Mouse (Mus musculus): ENCODE data around the gene Hist1h3f. TPM values are rescaled to one million over a fixed set of nuclear protein-coding genes. Genes with fewer than 3 reads are reported as not detected.

Hist1h3f gene
- polyA plus RNA-seq, 1 experiment: 1.3 TPM

GRCm38 (mm10) chr13:23592614-23593013 lies 48.8 kb downstream of the Hist1h3f start:
- H3K27ac ChIP-seq (ENCODE audit: control insufficient read depth, insufficient read depth, low read depth, low read length): no peak overlapping the region
- H3K27me3 ChIP-seq (ENCODE audit: control insufficient read depth, insufficient read depth, low read length): no peaks in the 10 kb centered on the region
- H3K4me3 ChIP-seq (ENCODE audit: control insufficient read depth, low read depth, low read length): no peak overlapping the region
- no peaks in the 10 kb centered on the region for H3K4me1 ChIP-seq (ENCODE audit: control insufficient read depth, insufficient read depth, low read length)
- H3K36me3 ChIP-seq (ENCODE audit: control insufficient read depth, insufficient read depth, low read length): no peaks in the 10 kb centered on the region
- TF ChIP-seq POLR2A (IDR thresholded peaks at IDR 0.05; ENCODE audit: control insufficient read depth, low read depth, low read length): no peak
- TF ChIP-seq CTCF (IDR thresholded peaks at IDR 0.05; ENCODE audit: control insufficient read depth, insufficient read depth, insufficient replicate concordance, low read depth, low read length): no peak

GRCm38 (mm10) chr13:23593051-23593770 lies 49.4 kb downstream of the Hist1h3f start:
- Histone ChIP-seq H3K4me3 (ENCODE audit: control insufficient read depth, low read depth, low read length) (no peak overlapping the region), H3K27me3 (ENCODE audit: control insufficient read depth, insufficient read depth, low read length) (no peaks in the 10 kb centered on the region), H3K4me1 (ENCODE audit: control insufficient read depth, insufficient read depth, low read length) (no peaks in the 10 kb centered on the region), H3K27ac (ENCODE audit: control insufficient read depth, insufficient read depth, low read depth, low read length) (no peak overlapping the region), H3K36me3 (ENCODE audit: control insufficient read depth, insufficient read depth, low read length) (no peaks in the 10 kb centered on the region)
- TF ChIP-seq POLR2A (IDR thresholded peaks at IDR 0.05; ENCODE audit: control insufficient read depth, low read depth, low read length) (no peak), CTCF (IDR thresholded peaks at IDR 0.05; ENCODE audit: control insufficient read depth, insufficient read depth, insufficient replicate concordance, low read depth, low read length) (no peak)

Other genes with a start within 250 kb of the Hist1h3f start
- 1.1 and 1.8 TPM in 2 replicates for gene Zfp322a, start 174.8 kb upstream of the Hist1h3f start, polyA plus RNA-seq (2012; rRNA removed)
- 2.0 TPM in 2 replicates for gene Abt1, start 120.2 kb upstream of the Hist1h3f start, polyA plus RNA-seq (2012; rRNA removed)
- gene Btn1a1, start 78.2 kb upstream of the Hist1h3f start, polyA plus RNA-seq (2012; rRNA removed): 0.05 and 0.26 TPM in 2 replicates
- 0.08 and 0.21 TPM in 2 replicates for gene Btn2a2, start 55.2 kb upstream of the Hist1h3f start, polyA plus RNA-seq (2012; rRNA removed)
- gene Hist1h4h, start 13.0 kb upstream of the Hist1h3f start, polyA plus RNA-seq (2012; rRNA removed): 13.2 and 17.1 TPM in 2 replicates
- 4.4 and 4.5 TPM in 2 replicates for gene Hist1h2af, start 10.1 kb upstream of the Hist1h3f start, polyA plus RNA-seq (2012; rRNA removed)
- 1.3 and 2.7 TPM in 2 replicates for gene Hist1h3g, start 8.6 kb upstream of the Hist1h3f start, polyA plus RNA-seq (2012; rRNA removed)
- 0.07 and 0.13 TPM in 2 replicates for gene Hist1h2bh, start 660 bp upstream of the Hist1h3f start, polyA plus RNA-seq (2012; rRNA removed)
- gene Hist1h4f, start 7.6 kb downstream of the Hist1h3f start, polyA plus RNA-seq (2012; rRNA removed): 2.1 and 3.7 TPM in 2 replicates
- gene Hist1h1d, start 9.2 kb downstream of the Hist1h3f start, polyA plus RNA-seq (2012; rRNA removed): 0.02 and 0.04 TPM in 2 replicates
- gene Hist1h3e, start 18.3 kb downstream of the Hist1h3f start, polyA plus RNA-seq (2012; rRNA removed): 2.8 and 3.2 TPM in 2 replicates
- 0.34 and 0.36 TPM in 2 replicates for gene Hist1h2ae, start 27.2 kb downstream of the Hist1h3f start, polyA plus RNA-seq (2012; rRNA removed)
- gene Hist1h2bg, start 27.3 kb downstream of the Hist1h3f start, polyA plus RNA-seq (2012; rRNA removed): 6.8 and 7.8 TPM in 2 replicates
- 0.98 and 2.9 TPM in 2 replicates for gene Hist1h2bf, start 30.1 kb downstream of the Hist1h3f start, polyA plus RNA-seq (2012; rRNA removed)
- gene Hist1h2ad, start 30.3 kb downstream of the Hist1h3f start, polyA plus RNA-seq (2012; rRNA removed): 0.90 and 1.0 TPM in 2 replicates
- gene Hist1h3d, start 31.7 kb downstream of the Hist1h3f start, polyA plus RNA-seq (2012; rRNA removed): 0.98 and 1.1 TPM in 2 replicates
- gene Hist1h4d, start 37.5 kb downstream of the Hist1h3f start, polyA plus RNA-seq (2012; rRNA removed): 2.7 and 2.9 TPM in 2 replicates
- gene Hist1h2be, start 77.1 kb downstream of the Hist1h3f start, polyA plus RNA-seq (2012; rRNA removed): 0.42 and 0.58 TPM in 2 replicates
- gene Hist1h1e, start 78.5 kb downstream of the Hist1h3f start, polyA plus RNA-seq (2012; rRNA removed): 0.35 and 0.41 TPM in 2 replicates
- gene Hist1h2ac, start 139.9 kb downstream of the Hist1h3f start, polyA plus RNA-seq (2012; rRNA removed): 0.20 and 0.26 TPM in 2 replicates
- 17.8 and 19.0 TPM in 2 replicates for gene Hist1h2bc, start 140.1 kb downstream of the Hist1h3f start, polyA plus RNA-seq (2012; rRNA removed)
- 22.2 and 24.8 TPM in 2 replicates for gene Hist1h1t, start 151.8 kb downstream of the Hist1h3f start, polyA plus RNA-seq (2012; rRNA removed)
- 20.1 and 20.6 TPM in 2 replicates for gene Hist1h4c, start 154.4 kb downstream of the Hist1h3f start, polyA plus RNA-seq (2012; rRNA removed)
- gene Hfe, start 166.8 kb downstream of the Hist1h3f start, polyA plus RNA-seq (2012; rRNA removed): 5.2 and 6.1 TPM in 2 replicates
- gene Hist1h1c, start 194.8 kb downstream of the Hist1h3f start, polyA plus RNA-seq (2012; rRNA removed): 5.4 and 6.9 TPM in 2 replicates
- 2.3 TPM in 2 replicates for gene Hist1h3c, start 201.6 kb downstream of the Hist1h3f start, polyA plus RNA-seq (2012; rRNA removed)
- gene Hist1h2bb, start 202.7 kb downstream of the Hist1h3f start, polyA plus RNA-seq (2012; rRNA removed): 3.9 and 7.0 TPM in 2 replicates
- gene Hist1h2ab, start 207.1 kb downstream of the Hist1h3f start, polyA plus RNA-seq (2012; rRNA removed): 4.4 and 6.2 TPM in 2 replicates
- 4.2 and 4.7 TPM in 2 replicates for gene Hist1h3b, start 208.2 kb downstream of the Hist1h3f start, polyA plus RNA-seq (2012; rRNA removed)
- 2.4 and 2.5 TPM in 2 replicates for gene Hist1h4b, start 213.0 kb downstream of the Hist1h3f start, polyA plus RNA-seq (2012; rRNA removed)
- 83.8 and 94.1 TPM in 2 replicates for gene Hist1h4a, start 217.2 kb downstream of the Hist1h3f start, polyA plus RNA-seq (2012; rRNA removed)
- gene Hist1h3a, start 218.3 kb downstream of the Hist1h3f start, polyA plus RNA-seq (2012; rRNA removed): 29.4 and 33.4 TPM in 2 replicates
- gene Hist1h1a, start 219.6 kb downstream of the Hist1h3f start, polyA plus RNA-seq (2012; rRNA removed): 2.9 and 4.3 TPM in 2 replicates
- gene Trim38, start 225.9 kb downstream of the Hist1h3f start, polyA plus RNA-seq (2012; rRNA removed): 2.1 and 2.5 TPM in 2 replicates